Mouse (Mus musculus): ENCODE data around the gene Rffl. TPM values are rescaled to one million over a fixed set of nuclear protein-coding genes. Genes with fewer than 3 reads are reported as not detected.

Rffl gene
- 8.3 and 11.0 TPM in 2 replicates for polyA plus RNA-seq (2012; rRNA removed)
- polyA plus RNA-seq (2014; fragmentation: Nextera tagmentation; extraction: Ambion mirVana), result 11.3 and 11.5 TPM in 2 replicates

- Histone ChIP-seq H3K9ac (ENCODE audit: low read depth, low read length, severe bottlenecking) (peak within 1 kb of the TSS; percentile 70), H3K27me3 (ENCODE audit: control insufficient read depth, insufficient read depth, low read length) (no peaks in the 10 kb centered on the region), H3K9me3 (ENCODE audit: control insufficient read depth, low read length) (no peaks in the 10 kb centered on the region), H3K4me3 (replicated peaks; ENCODE audit: low read length) (peak within 1 kb of the TSS; percentile 78), H3K4me2 (replicated peaks; ENCODE audit: low read depth, low read length, severe bottlenecking) (peak within 1 kb of the TSS; percentile 77), H3K36me3 (ENCODE audit: control insufficient read depth, insufficient read depth, low read length) (no peaks in the 10 kb centered on the region), H3K4me1 (ENCODE audit: control insufficient read depth, insufficient read depth, low read length) (peaks cover 7% of the 10 kb centered on the region), H3K27ac (replicated peaks; ENCODE audit: low read depth, low read length) (peak within 1 kb of the TSS; percentile 19; the same call in 1 of the 2 replicates)
- peak; percentile 97 for DNase-seq (ENCODE audit: low spot score)
- 4% methylated on average over 36 of the region's 43 CpGs for WGBS
- ATAC-seq (ENCODE audit: low FRiP score, low read depth), result peak; percentile 93
- no peak for TF ChIP-seq POLR2A (IDR thresholded peaks at IDR 0.05; ENCODE audit: borderline replicate concordance, extremely low read depth, insufficient read depth, insufficient read length)
Observed at GRCm38 (mm10) chr11:82871031-82871446, at the start of gene Rffl. Gene Rffl, minus strand, starts transcription at chr11:82871210.

DNA sequence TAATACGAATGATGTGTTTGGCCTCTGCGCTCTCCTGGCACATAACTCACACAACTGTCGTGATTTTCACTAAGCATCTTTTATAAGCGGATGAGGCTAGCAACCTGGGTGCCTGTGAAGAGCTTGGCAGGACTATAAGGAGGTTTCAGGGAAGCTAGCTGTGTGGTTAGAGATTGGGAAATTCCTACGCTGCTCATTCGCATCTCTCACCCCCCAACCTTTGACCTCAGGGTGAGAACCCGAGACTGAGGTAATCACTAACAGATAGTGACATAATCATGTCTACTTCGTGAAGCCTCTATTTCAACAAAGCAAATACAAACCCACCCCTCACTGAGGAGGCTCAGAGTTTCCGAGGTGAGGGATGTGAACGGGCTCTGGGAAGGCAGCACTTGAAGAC lies 49.8 kb upstream of the Rffl start:
- Histone ChIP-seq H3K4me2 (replicated peaks; ENCODE audit: low read depth, low read length, severe bottlenecking) (no peak overlapping the region), H3K9ac (ENCODE audit: low read depth, low read length, severe bottlenecking) (no peak overlapping the region), H3K36me3 (ENCODE audit: control insufficient read depth, insufficient read depth, low read length) (no peaks in the 10 kb centered on the region), H3K27me3 (ENCODE audit: control insufficient read depth, insufficient read depth, low read length) (0 out of 2 replicates have a peak, but pooled peaks cover under 1% of the 10 kb centered on the region), H3K4me1 (ENCODE audit: control insufficient read depth, insufficient read depth, low read length) (no peaks in the 10 kb centered on the region), H3K27ac (replicated peaks; ENCODE audit: low read depth, low read length) (no peak overlapping the region), H3K9me3 (ENCODE audit: control insufficient read depth, low read length) (no peaks in the 10 kb centered on the region), H3K4me3 (replicated peaks; ENCODE audit: low read length) (no peak overlapping the region)
- DNase-seq (ENCODE audit: low spot score), result no peak
- 38% methylated on average over 10 of the region's 10 CpGs for WGBS
- no peak for ATAC-seq (ENCODE audit: low FRiP score, low read depth)
- no peak for TF ChIP-seq POLR2A (IDR thresholded peaks at IDR 0.05; ENCODE audit: borderline replicate concordance, extremely low read depth, insufficient read depth, insufficient read length)

- peak; percentile 36; the same call in 1 of the 2 replicates for ATAC-seq (ENCODE audit: low FRiP score, low read depth)
- no peak for TF ChIP-seq POLR2A (IDR thresholded peaks at IDR 0.05; ENCODE audit: borderline replicate concordance, extremely low read depth, insufficient read depth, insufficient read length)
- no peak overlapping the region for H3K27ac ChIP-seq (replicated peaks; ENCODE audit: low read depth, low read length)
- H3K9ac ChIP-seq (ENCODE audit: low read depth, low read length, severe bottlenecking), result no peak overlapping the region
- H3K27me3 ChIP-seq (ENCODE audit: control insufficient read depth, insufficient read depth, low read length), result no peaks in the 10 kb centered on the region; the same call in 1 of the 2 replicates
- DNase-seq (ENCODE audit: low spot score), result peak; percentile 78
- H3K4me2 ChIP-seq (replicated peaks; ENCODE audit: low read depth, low read length, severe bottlenecking), result peak overlapping the region; percentile 43
- H3K4me1 ChIP-seq (ENCODE audit: control insufficient read depth, insufficient read depth, low read length), result no peaks in the 10 kb centered on the region
- H3K9me3 ChIP-seq (ENCODE audit: control insufficient read depth, low read length), result no peaks in the 10 kb centered on the region
- H3K4me3 ChIP-seq (replicated peaks; ENCODE audit: low read length), result no peak overlapping the region
- 9% methylated on average over 16 of the region's 16 CpGs for WGBS
- no peaks in the 10 kb centered on the region for H3K36me3 ChIP-seq (ENCODE audit: control insufficient read depth, insufficient read depth, low read length)
Observed at GRCm38 (mm10) chr11:82914711-82915352, 43.8 kb upstream of the Rffl start.

- Histone ChIP-seq H3K4me3 (replicated peaks; ENCODE audit: low read length) (no peak overlapping the region; the same call in 1 of the 2 replicates), H3K9ac (ENCODE audit: low read depth, low read length, severe bottlenecking) (no peak overlapping the region), H3K4me1 (ENCODE audit: control insufficient read depth, insufficient read depth, low read length) (peaks cover 6% of the 10 kb centered on the region), H3K9me3 (ENCODE audit: control insufficient read depth, low read length) (no peaks in the 10 kb centered on the region), H3K36me3 (ENCODE audit: control insufficient read depth, insufficient read depth, low read length) (peaks cover 2% of the 10 kb centered on the region), H3K27me3 (ENCODE audit: control insufficient read depth, insufficient read depth, low read length) (no peaks in the 10 kb centered on the region; the same call in 1 of the 2 replicates), H3K4me2 (replicated peaks; ENCODE audit: low read depth, low read length, severe bottlenecking) (no peak overlapping the region), H3K27ac (replicated peaks; ENCODE audit: low read depth, low read length) (no peak overlapping the region)
- no peak for TF ChIP-seq POLR2A (IDR thresholded peaks at IDR 0.05; ENCODE audit: borderline replicate concordance, extremely low read depth, insufficient read depth, insufficient read length)
- peak; percentile 28 for DNase-seq (ENCODE audit: low spot score)
- WGBS, result 78% methylated on average over 11 of the region's 11 CpGs
- peak; percentile 42 for ATAC-seq (ENCODE audit: low FRiP score, low read depth)
Observed at GRCm38 (mm10) chr11:82910679-82911389, 39.8 kb upstream of the Rffl start.

DNA sequence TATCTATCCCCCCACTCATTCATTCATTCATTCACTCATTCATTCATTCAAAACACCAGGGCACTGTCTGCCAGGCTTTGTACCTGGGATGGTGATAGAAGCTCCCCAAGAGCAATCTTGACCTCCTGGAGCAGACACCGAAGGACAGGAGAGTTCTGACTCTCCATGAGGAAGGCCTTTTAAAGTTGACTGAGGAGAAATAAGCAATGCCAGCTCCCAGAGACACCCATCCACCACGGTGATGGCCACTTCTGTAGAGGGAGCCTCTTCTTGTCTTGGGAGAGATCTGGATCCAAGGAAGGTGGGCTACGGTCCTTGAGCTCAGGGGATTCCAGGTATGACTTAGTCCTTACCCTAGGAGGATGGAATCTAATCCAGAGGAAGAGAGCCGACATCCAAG lies 39.2 kb upstream of the Rffl start, which contains the start of gene Unc45b:
Unc45b (plus strand) TSS at position 301 of the 400 bp plus-strand sequence.
- no peak for ATAC-seq (ENCODE audit: low FRiP score, low read depth)
- Histone ChIP-seq H3K4me3 (replicated peaks; ENCODE audit: low read length) (no peak within 1 kb of the TSS; the same call in 1 of the 2 replicates), H3K27me3 (ENCODE audit: control insufficient read depth, insufficient read depth, low read length) (no peaks in the 10 kb centered on the region; the same call in 1 of the 2 replicates), H3K27ac (replicated peaks; ENCODE audit: low read depth, low read length) (no peak within 1 kb of the TSS), H3K9me3 (ENCODE audit: control insufficient read depth, low read length) (no peaks in the 10 kb centered on the region), H3K4me2 (replicated peaks; ENCODE audit: low read depth, low read length, severe bottlenecking) (no peak within 1 kb of the TSS), H3K9ac (ENCODE audit: low read depth, low read length, severe bottlenecking) (no peak within 1 kb of the TSS), H3K36me3 (ENCODE audit: control insufficient read depth, insufficient read depth, low read length) (peaks cover 8% of the 10 kb centered on the region), H3K4me1 (ENCODE audit: control insufficient read depth, insufficient read depth, low read length) (peaks cover 6% of the 10 kb centered on the region)
- WGBS, result 87% methylated on average over 4 of the region's 4 CpGs
- DNase-seq (ENCODE audit: low spot score), result no peak
- TF ChIP-seq POLR2A (IDR thresholded peaks at IDR 0.05; ENCODE audit: borderline replicate concordance, extremely low read depth, insufficient read depth, insufficient read length), result no peak
